10 mouse cellular contexts compared by ENCODE assay signal in the genomic region with DNA sequence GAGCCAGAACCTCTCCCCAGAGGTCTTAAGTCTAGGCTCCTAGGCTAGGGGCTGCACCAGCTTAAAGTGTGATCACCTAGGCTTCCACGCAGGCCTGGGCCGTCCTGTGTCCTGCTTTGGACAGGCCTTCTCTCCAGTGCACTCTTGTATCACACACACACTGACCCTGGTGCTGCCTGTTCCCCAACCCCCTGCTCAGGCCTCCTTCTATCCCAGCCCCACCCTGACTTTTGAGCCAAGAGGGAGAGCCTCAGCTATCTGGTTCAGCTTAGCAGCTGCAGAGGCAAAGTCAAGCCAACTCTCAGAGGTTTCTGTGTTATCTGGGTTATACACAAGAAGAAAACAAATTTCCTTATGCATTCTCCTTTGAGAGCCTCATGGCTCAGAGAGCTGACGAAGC. TPM values are rescaled to one million over a fixed set of nuclear protein-coding genes. Genes with fewer than 3 reads are reported as not detected.
DNase-seq lines count a peak whose midpoint lies in the region; ATAC-seq and TF ChIP-seq lines count a peak whose summit lies in the region.
"Had no signal": no experiment of that assay in that cellular context is flagged by ENCODE, and none has a peak within 500 bp of the region (broad histone marks: within the 10 kb centered on the region; RNA-seq: fewer than 3 reads in every experiment).

No protein-coding gene starts in this region.

- ATAC-seq in midbrain, embryonic 15.5 days (replicated peaks): no peak

- peak; percentile 10 for DNase-seq in cerebellum, adult 11-12 months
- no peak for DNase-seq in cerebellum, postnatal 36 days
- peak; percentile 39 for DNase-seq in urinary bladder, postnatal 25 days (ENCODE audit: low spot score)
- no peak for DNase-seq in urinary bladder, postnatal 10 days (ENCODE audit: low spot score)
- DNase-seq in liver, adult 2 months (ENCODE audit: extremely low read depth, low read depth, low spot score): peak; percentile 46
- DNase-seq in spleen, adult 12 weeks (ENCODE audit: low spot score): no peak
- DNase-seq in spleen, postnatal 10 days (ENCODE audit: low spot score in 2 of 2): no peak
- DNase-seq: retina, postnatal 1 day had no signal

- no peaks in the 10 kb centered on the region for H3K36me3 ChIP-seq in liver, adult 2 months (ENCODE audit: control insufficient read depth, insufficient read depth, low read length)
- no peaks in the 10 kb centered on the region for H3K36me3 ChIP-seq in midbrain, embryonic 15.5 days (replicated peaks)

- TF ChIP-seq CTCF in liver, adult 2 months (IDR thresholded peaks at IDR 0.05; ENCODE audit: low read depth, low read length): no peak

- WGBS in liver, adult 2 months: 70% methylated on average over 3 of the region's 3 CpGs
- WGBS in midbrain, embryonic 15.5 days: 92% methylated on average over 3 of the region's 3 CpGs

- no peak overlapping the region for H3K9ac ChIP-seq in liver, adult 2 months (ENCODE audit: low read depth, low read length)
- no peak overlapping the region for H3K9ac ChIP-seq in midbrain, embryonic 15.5 days

- TF ChIP-seq POLR2A in liver, adult 2 months (IDR thresholded peaks at IDR 0.05; ENCODE audit: extremely low read depth, insufficient read depth, low read length): no peak

- 0 out of 2 replicates have a peak, but pooled peaks cover 2% of the 10 kb centered on the region for H3K4me1 ChIP-seq in liver, adult 2 months (ENCODE audit: control insufficient read depth, insufficient read depth, low read length)
- H3K4me1 ChIP-seq in midbrain, embryonic 15.5 days: peaks cover 15% of the 10 kb centered on the region; the same call in 1 of the 2 replicates

- no peak overlapping the region for H3K4me2 ChIP-seq in midbrain, embryonic 15.5 days

- H3K27me3 ChIP-seq in liver, adult 2 months (ENCODE audit: control insufficient read depth, insufficient read depth, low read length): no peaks in the 10 kb centered on the region
- H3K27me3 ChIP-seq in midbrain, embryonic 15.5 days (replicated peaks): no peaks in the 10 kb centered on the region

- no peak overlapping the region; the same call in 1 of the 2 replicates for H3K27ac ChIP-seq in liver, adult 2 months (replicated peaks; ENCODE audit: insufficient read depth, low read depth, low read length)
- H3K27ac ChIP-seq in midbrain, embryonic 15.5 days: no peak overlapping the region

- H3K79me2 ChIP-seq in liver, adult 2 months (ENCODE audit: control insufficient read depth, insufficient read depth, low read length): no peaks in the 10 kb centered on the region

- no peak overlapping the region for H3K4me3 ChIP-seq in liver, adult 2 months (ENCODE audit: insufficient read depth, low read depth, low read length)
- H3K4me3 ChIP-seq in midbrain, embryonic 15.5 days: no peak overlapping the region

- H3K9me3 ChIP-seq in midbrain, embryonic 15.5 days: no peaks in the 10 kb centered on the region

RNA-seq across cellular contexts. Expression of gene Lrrc32, which starts 11.4 kb away (rescaled TPM):
- total RNA-seq in liver, adult 2 months (2014; rRNA removed): 1.5 and 4.9 TPM in 2 replicates
- 5.2 and 7.5 TPM in 2 replicates for polyA plus RNA-seq in liver, adult 2 months (2012; rRNA removed)
- polyA plus RNA-seq in midbrain, embryonic 15.5 days (2015; fragmentation: Nextera tagmentation; extraction: Ambion mirVana): 5.0 and 5.5 TPM in 2 replicates
- total RNA-seq: megakaryocyte-erythroid progenitor cell, adult 5-6 weeks had no signal

Comparison
In these comparisons a context has a peak if more than half of its experiments do, and no peak if none do; other contexts are left out.
1. DNase-seq: peak in cerebellum, adult 11-12 months (single experiment), urinary bladder, postnatal 25 days (single experiment) and liver, adult 2 months (single experiment); none in cerebellum, postnatal 36 days (0 of 2), urinary bladder, postnatal 10 days (single experiment), spleen, adult 12 weeks (single experiment) and spleen, postnatal 10 days (0 of 2).